Mouse (Mus musculus): ENCODE data around the gene Mpp2. TPM values are rescaled to one million over a fixed set of nuclear protein-coding genes. Genes with fewer than 3 reads are reported as not detected.
A peak's percentile ranks its signal among the peaks of the same experiment; 100 is the strongest.

Gene Mpp2
- polyA plus RNA-seq, 1 experiment, result 6.8 TPM

DNA sequence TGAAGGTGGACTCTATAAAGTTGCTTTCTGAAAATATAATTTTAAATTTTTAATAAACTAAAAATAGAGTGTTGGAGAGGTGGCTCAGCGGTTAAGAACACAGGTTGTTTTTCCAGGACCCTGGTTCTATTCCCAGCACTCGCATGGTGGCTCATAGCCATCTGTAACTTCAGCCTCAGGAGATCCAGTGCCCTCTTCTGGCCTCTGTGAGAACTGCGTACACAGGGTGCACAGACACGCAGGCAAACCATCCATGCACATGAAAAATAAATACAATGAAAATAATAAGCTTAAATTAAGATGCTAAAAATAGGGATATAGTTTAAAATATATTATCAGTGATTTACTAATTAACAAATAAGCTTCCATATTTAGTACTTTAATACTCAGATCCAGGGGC lies 47.7 kb downstream of the Mpp2 start:
- Histone ChIP-seq H3K4me1 (ENCODE audit: control insufficient read depth, insufficient read depth, low read length) (no peaks in the 10 kb centered on the region), H3K4me3 (ENCODE audit: insufficient read depth, low read length) (no peak overlapping the region), H3K27ac (ENCODE audit: insufficient read depth, low read length) (no peak overlapping the region)
- TF ChIP-seq POLR2A (IDR thresholded peaks at IDR 0.05; ENCODE audit: low read depth, low read length) (no peak), CTCF (IDR thresholded peaks at IDR 0.05; ENCODE audit: borderline replicate concordance, insufficient read depth, low read length) (0 out of 2 replicates have a peak, but pooled peaks have one; percentile 2)

DNA sequence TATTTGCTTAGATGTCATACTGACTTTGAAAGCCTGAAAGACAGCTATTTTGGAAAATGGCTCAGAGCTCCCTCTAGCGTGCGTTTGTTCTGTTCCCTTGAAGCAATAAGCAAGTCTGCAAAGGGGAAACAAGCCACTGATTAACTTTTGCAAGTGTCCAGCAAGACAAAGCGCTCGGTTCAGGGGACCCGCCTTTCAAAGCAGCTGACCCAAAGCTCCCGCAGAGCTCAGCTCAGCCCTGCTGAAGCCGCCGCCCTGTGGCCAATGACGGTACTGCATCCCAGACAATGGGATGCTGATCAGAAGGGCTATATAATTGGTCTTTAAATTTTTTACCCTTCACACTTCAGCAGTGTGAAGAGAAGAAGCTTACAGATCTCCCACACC lies 48.2 kb downstream of the Mpp2 start:
- TF ChIP-seq POLR2A (IDR thresholded peaks at IDR 0.05; ENCODE audit: low read depth, low read length) (no peak), CTCF (IDR thresholded peaks at IDR 0.05; ENCODE audit: borderline replicate concordance, insufficient read depth, low read length) (peak; percentile 68)
- Histone ChIP-seq H3K4me3 (ENCODE audit: insufficient read depth, low read length) (no peak overlapping the region), H3K27ac (ENCODE audit: insufficient read depth, low read length) (no peak overlapping the region), H3K4me1 (ENCODE audit: control insufficient read depth, insufficient read depth, low read length) (no peaks in the 10 kb centered on the region)

DNA sequence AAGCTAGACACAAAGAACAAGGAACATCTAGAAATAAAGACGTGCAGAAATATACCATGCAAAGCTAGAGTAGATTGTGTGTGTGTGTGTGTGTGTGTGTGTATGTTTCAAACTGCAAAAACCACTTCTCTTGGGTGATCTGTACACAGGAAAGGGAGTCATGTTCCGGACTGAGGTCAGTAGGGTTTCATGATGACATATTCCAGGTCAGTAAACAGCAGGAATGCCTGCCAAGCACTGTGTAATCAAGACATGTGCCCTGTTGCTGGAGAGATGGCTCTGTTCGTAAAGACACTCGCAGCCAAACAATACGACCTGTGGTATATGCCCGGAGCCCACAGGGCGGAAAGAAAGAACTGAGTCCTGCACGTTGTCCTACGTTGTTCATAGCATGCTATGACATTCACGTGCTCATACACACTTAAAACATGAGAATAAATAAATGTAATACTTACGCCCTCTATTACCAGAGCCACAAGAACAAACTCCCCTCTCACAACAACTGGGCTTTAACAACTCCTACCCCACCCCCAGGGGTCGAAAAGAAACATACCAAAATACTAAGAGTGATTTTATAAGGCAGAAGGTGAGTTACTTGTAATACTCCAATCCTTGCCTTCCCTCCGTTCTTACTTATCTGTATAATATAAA lies 48.7 kb downstream of the Mpp2 start:
- TF ChIP-seq CTCF (IDR thresholded peaks at IDR 0.05; ENCODE audit: borderline replicate concordance, insufficient read depth, low read length) (no peak), POLR2A (IDR thresholded peaks at IDR 0.05; ENCODE audit: low read depth, low read length) (no peak)
- H3K4me1 ChIP-seq (ENCODE audit: control insufficient read depth, insufficient read depth, low read length), result no peaks in the 10 kb centered on the region

DNA sequence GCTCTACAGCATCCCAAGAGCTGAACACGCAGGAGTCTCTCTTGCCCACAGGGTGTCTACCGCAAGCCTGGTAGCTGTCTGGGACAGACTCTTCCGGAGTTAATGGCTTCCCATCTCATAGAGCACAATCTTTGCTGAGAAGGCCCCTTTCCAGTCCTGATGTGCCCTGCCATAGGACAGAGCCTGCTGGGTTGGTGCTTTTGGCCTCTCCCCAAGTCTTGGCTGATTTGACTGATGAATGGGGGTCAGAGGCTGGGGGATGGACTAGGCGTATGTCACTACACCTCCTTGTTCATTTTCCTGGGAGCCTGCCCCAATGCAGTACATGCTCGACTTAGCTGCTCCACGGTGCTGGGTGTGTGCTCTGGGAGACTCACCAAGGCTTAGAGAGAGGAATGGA lies 50.5 kb downstream of the Mpp2 start:
- TF ChIP-seq CTCF (IDR thresholded peaks at IDR 0.05; ENCODE audit: borderline replicate concordance, insufficient read depth, low read length) (no peak), POLR2A (IDR thresholded peaks at IDR 0.05; ENCODE audit: low read depth, low read length) (no peak)
- no peak overlapping the region for H3K27ac ChIP-seq (ENCODE audit: insufficient read depth, low read length)
- H3K4me3 ChIP-seq (ENCODE audit: insufficient read depth, low read length), result no peak overlapping the region
- H3K4me1 ChIP-seq (ENCODE audit: control insufficient read depth, insufficient read depth, low read length), result no peaks in the 10 kb centered on the region

More for the DNA sequence above, 48.7 kb downstream of the Mpp2 start:
- no peak overlapping the region for H3K27ac ChIP-seq (ENCODE audit: insufficient read depth, low read length)
- no peak overlapping the region for H3K4me3 ChIP-seq (ENCODE audit: insufficient read depth, low read length)

DNA sequence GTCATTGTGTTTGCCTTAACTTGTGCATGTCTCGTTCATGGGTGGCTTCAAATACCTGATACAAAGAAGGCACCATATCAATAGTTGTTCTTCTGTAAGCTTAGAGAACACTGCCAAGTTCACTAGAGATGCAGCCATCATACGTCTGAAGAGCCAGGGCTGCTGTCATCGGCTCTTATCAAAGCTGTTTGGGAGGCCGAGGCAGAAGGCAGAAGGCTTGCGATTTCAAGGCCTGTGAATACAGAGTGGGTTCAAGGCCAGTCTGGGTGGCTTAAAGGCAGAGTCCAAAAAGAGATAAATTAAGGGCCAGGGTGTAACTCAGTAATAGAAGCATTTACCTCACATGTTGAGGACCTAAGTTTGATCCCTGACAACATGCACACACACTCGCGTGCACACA lies 52.0 kb downstream of the Mpp2 start:
- TF ChIP-seq CTCF (IDR thresholded peaks at IDR 0.05; ENCODE audit: borderline replicate concordance, insufficient read depth, low read length), result no peak
- TF ChIP-seq POLR2A (IDR thresholded peaks at IDR 0.05; ENCODE audit: low read depth, low read length), result no peak
- H3K27ac ChIP-seq (ENCODE audit: insufficient read depth, low read length), result no peak overlapping the region
- H3K4me1 ChIP-seq (ENCODE audit: control insufficient read depth, insufficient read depth, low read length), result no peaks in the 10 kb centered on the region
- H3K4me3 ChIP-seq (ENCODE audit: insufficient read depth, low read length), result no peak overlapping the region

DNA sequence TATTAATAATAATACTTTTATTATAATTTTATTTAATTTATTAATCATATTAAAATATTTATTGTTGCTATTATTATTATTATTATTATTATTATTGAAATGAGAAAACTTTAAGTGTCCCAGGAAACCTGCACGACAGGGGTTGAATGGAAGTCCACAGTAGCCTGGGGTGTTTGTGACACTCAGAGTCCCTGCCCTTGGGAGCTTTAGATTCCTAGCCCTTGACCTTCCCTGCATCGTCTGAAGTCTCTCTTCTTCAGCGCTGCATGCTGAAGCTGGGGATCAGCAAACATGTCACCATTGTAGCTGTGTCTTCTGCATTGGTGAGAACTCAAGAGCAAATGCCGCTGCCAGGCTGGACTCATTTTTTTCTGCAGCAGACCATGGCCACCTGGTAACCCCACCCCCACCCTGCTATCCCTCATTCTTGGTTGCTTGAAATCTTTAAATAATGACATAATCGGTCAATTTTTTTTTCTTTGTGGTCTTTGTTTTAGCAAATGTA lies 52.8 kb downstream of the Mpp2 start:
- Histone ChIP-seq H3K4me3 (ENCODE audit: insufficient read depth, low read length) (no peak overlapping the region), H3K4me1 (ENCODE audit: control insufficient read depth, insufficient read depth, low read length) (no peaks in the 10 kb centered on the region), H3K27ac (ENCODE audit: insufficient read depth, low read length) (no peak overlapping the region)
- no peak for TF ChIP-seq CTCF (IDR thresholded peaks at IDR 0.05; ENCODE audit: borderline replicate concordance, insufficient read depth, low read length)
- TF ChIP-seq POLR2A (IDR thresholded peaks at IDR 0.05; ENCODE audit: low read depth, low read length), result no peak

DNA sequence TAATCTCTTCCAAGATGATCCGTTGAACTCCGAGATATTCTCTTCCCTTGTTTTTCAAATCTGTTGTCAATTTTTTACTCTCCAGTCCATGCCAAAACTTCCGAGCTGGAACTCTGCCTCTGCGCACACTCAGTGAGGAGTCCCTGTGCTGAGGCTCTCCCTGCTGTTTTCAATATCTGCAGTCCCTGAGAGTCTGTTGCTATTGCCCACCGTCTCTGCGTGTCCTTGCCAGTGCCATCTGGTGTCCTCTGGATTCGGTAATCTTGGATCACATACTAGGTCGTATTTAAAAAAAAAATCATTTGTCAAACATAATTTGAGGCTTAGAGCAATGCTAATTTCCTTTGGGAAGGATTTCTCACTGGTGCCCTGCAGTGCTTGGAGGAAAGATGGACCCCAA lies 53.4 kb downstream of the Mpp2 start:
- Histone ChIP-seq H3K4me1 (ENCODE audit: control insufficient read depth, insufficient read depth, low read length) (no peaks in the 10 kb centered on the region), H3K4me3 (ENCODE audit: insufficient read depth, low read length) (no peak overlapping the region), H3K27ac (ENCODE audit: insufficient read depth, low read length) (no peak overlapping the region)
- TF ChIP-seq CTCF (IDR thresholded peaks at IDR 0.05; ENCODE audit: borderline replicate concordance, insufficient read depth, low read length), result no peak

DNA sequence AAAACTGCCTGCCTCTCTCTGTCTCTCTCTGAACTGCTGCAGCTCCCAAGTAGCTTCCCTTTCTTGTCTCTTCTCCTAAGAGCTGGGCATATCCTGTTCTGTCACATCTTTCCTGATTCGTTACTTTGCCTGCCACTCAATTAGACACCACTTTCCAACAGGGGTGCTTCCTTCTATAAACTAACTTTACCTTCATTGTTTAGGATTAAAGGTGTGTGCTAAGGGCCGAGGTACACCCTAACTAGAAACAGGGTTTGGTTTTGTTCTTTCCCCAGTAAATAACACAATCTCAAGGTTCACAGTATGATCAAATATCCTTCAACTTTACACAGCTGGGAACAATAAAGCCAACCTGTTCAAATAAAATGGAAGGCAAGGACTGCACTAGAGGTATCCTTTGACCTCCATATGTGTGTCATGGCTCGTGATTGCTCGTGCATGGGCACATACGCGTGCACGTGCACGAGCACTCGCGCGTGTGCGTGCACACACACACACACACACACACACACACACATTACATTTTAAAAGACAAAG lies 55.2 kb downstream of the Mpp2 start:
- TF ChIP-seq POLR2A (IDR thresholded peaks at IDR 0.05; ENCODE audit: low read depth, low read length), result no peak
- Histone ChIP-seq H3K27ac (ENCODE audit: insufficient read depth, low read length) (no peak overlapping the region), H3K4me1 (ENCODE audit: control insufficient read depth, insufficient read depth, low read length) (no peaks in the 10 kb centered on the region), H3K4me3 (ENCODE audit: insufficient read depth, low read length) (no peak overlapping the region)

DNA sequence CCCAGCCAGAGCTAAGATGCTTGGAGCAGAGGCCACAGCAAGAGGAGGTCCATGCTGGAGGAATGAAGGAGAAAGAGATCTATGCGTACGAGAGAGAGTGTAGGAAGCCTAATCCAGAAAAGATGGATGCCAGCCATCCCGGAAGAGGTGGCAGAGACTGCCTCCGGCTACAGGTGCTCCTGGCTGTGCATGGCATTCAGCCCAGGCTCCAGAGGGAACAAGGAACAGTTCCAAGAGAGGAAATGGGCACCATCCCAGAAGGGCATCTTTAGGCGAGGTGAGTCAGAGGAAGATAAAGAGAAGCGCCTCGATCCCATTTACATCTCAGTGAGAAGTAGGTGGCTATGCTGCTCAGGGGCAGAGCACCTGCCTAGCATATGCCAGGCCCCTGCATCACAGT lies 57.2 kb downstream of the Mpp2 start:
- TF ChIP-seq POLR2A (IDR thresholded peaks at IDR 0.05; ENCODE audit: low read depth, low read length), result no peak
- no peak for TF ChIP-seq CTCF (IDR thresholded peaks at IDR 0.05; ENCODE audit: borderline replicate concordance, insufficient read depth, low read length)
- Histone ChIP-seq H3K4me3 (ENCODE audit: insufficient read depth, low read length) (no peak overlapping the region), H3K27ac (ENCODE audit: insufficient read depth, low read length) (no peak overlapping the region), H3K4me1 (ENCODE audit: control insufficient read depth, insufficient read depth, low read length) (0 out of 2 replicates have a peak, but pooled peaks cover 4% of the 10 kb centered on the region)

DNA sequence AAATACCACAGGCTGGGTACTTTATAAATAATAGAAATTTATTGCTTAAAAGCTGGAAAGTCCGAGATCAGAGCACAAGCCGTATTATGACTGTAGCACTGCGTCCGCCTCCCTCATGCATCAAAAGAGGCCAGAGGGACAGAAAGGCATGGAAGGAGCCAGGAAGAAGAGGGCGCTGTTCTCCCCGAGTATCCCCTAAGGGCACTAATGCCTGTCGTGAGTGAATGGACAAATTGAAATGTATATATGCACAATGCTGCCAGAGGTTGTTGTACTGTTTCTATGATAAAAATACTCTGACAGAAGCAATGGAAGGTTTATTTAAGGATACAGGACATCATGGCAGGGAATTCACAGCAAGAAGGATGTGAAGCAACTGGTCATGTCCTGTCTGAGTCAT lies 58.3 kb downstream of the Mpp2 start:
- 0 out of 2 replicates have a peak, but pooled peaks cover 4% of the 10 kb centered on the region for H3K4me1 ChIP-seq (ENCODE audit: control insufficient read depth, insufficient read depth, low read length)
- H3K27ac ChIP-seq (ENCODE audit: insufficient read depth, low read length), result no peak overlapping the region
- TF ChIP-seq CTCF (IDR thresholded peaks at IDR 0.05; ENCODE audit: borderline replicate concordance, insufficient read depth, low read length) (no peak), POLR2A (IDR thresholded peaks at IDR 0.05; ENCODE audit: low read depth, low read length) (no peak)
- no peak overlapping the region for H3K4me3 ChIP-seq (ENCODE audit: insufficient read depth, low read length)
